Mouse (Mus musculus): Measurements from ENCODE around the gene Rest.
A peak's percentile ranks its signal among the peaks of the same experiment; 100 is the strongest.

Rest gene

DNA sequence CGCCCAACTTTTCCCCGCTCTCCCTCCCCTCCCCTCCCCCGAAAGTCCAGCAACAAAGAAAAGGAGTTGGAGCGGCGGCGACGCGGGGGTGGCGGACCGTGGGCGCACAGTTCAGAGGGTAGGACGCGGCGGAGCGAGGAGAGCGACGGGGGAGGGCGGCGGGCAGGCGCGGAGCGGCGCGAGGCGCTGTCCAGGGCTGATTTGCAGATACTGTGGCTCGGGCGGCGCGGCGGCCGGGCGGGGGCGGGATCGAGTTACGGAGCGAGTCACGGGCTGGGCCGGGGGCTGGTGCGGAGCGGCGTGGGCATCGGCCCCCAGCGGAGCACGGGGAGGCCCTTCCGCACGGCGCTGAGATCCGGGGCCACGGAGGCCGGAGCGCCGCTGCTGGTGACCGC is 377 bp downstream of the Rest start:
- peak; percentile 64 for DNase-seq (ENCODE audit: low spot score)

DNA sequence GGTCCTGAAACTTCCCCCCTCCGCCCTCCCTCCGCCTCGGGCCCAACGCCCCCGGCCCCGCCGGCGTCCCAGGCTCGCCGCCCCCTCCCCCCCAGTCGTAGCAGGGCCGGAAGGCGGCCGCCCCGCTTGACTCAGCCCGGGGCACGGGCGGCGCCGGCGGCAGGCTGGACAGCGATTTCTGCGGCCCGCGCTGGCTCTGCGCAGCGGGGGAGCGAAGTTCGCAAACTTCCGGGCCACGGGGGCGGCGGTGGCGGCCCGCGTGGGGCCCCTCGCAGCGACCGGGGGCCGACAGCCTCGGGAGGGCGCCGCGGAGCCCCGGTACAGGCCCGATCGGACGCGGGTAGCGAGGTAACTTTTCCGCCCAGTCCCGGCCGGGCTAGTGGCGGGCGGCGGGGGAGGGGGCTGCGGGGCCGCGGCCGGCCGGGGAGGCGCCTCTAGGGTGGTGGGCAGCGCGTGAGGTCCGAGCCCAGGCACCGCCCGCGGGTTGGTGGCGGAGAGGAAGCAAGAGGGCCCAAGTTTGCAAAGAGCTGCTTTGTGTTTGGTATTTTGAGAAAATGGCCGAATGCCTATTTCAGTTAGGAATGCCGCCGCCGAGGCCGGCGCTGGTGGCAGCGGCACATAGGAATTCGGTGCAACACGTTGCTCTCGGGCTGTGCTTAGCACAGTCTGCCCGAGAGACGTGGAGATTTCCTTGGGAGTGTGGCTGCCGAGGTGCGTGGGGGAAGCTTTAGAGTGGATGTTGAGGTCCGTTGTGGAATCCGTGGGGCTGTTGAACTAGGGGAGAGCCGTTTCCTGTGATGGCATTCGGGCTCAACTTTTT is 985 bp downstream of the Rest start:
- peak; percentile 44 for DNase-seq (ENCODE audit: low spot score)

DNA sequence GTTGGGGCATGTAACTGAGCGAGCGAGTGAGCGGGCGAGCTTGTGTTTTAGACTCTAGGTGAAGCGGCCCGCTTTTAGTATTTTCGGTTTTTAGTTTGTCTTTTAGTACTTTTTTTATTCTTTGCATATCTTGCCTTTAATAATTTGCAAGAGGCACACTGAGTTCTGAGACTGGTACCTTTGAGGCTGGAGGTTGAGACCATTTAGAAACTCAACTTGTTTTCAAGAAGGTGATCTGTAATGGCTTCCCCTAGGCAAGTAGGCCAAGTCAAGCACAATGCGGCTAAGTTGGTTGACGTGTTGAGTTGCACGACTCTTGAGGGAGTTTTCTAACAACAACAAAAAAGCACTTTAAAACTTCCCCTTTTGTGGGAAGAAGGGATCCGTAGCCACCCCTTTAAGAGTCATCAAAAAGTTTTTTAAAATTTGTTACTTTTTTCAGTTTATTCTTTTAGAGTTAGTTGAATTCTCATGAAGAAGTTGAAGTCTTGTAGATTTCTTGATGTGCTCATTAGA is 1.7 kb downstream of the Rest start:
- DNase-seq (ENCODE audit: low spot score) = no peak

DNA sequence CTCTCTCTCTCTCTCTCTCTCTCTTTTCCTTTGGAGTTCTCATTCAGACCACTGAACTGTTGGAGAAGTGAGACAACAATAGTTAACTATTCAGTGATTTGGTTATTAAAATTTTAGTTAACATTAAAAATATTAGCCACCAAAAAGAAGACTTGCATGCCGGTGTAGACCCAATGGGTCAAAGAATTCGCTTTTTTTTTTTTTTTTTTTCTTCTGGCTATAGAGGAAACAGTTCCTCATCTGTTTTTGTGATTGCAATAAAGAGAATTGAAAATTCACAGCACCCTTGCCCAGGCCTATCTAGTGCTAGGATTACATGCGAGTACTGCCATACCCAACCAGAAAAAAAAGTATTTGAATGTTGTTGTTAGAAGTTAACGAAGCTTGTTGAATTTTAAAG is 2.1 kb downstream of the Rest start:
- DNase-seq (ENCODE audit: low spot score) = no peak

DNA sequence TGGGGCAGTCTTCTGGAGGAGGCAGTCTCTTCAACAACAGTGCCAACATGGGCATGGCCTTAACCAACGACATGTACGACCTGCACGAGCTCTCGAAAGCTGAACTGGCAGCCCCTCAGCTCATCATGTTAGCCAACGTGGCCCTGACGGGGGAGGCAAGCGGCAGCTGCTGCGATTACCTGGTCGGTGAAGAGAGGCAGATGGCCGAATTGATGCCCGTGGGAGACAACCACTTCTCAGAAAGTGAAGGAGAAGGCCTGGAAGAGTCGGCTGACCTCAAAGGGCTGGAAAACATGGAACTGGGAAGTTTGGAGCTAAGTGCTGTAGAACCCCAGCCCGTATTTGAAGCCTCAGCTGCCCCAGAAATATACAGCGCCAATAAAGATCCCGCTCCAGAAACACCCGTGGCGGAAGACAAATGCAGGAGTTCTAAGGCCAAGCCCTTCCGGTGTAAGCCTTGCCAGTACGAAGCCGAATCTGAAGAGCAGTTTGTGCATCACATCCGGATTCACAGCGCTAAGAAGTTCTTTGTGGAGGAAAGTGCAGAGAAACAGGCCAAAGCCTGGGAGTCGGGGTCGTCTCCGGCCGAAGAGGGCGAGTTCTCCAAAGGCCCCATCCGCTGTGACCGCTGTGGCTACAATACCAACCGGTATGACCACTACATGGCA is 2.8 kb downstream of the Rest start:
- no peak for DNase-seq (ENCODE audit: low spot score)

DNA sequence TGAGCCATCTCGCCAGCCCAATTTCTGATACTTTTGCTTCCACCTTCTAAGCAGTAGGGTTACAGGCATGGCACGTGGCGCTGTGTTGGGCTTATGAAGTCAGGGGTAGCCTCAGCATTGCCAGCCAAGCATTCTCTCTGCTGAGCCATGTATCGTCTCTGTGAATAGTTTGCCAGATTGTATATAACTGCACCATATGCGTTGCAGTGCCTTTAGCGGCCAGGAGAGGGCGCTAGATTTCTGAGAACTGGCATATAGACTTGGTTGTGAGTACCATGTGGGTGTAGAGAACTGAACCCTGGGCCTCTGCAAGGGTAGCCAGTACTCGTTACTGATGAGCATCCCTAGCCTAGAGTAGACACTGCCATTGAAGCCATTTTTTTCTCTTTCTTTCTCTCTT is 4.1 kb downstream of the Rest start:
- no peak for DNase-seq (ENCODE audit: low spot score)

DNA sequence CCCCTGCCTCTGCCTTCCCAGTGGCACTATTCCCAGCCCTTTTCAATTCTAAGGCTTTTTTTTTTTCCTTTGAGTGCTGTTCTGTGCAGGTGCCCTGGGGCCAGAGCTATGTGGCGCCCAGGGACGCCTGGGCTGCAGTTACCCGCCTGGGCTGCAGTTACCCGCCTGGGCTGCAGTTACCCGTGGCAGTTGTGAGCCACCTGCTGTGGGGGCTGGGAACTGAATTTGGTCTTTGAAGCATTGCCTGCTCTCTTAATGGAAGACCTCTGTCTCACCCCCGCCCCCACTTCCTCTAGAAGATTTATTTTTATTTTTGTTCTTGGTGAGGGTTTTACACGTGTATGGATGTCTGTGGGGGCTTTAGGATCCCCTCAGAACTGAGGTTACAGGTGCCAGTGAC is 7.9 kb downstream of the Rest start:
- DNase-seq (ENCODE audit: low spot score) = no peak

DNA sequence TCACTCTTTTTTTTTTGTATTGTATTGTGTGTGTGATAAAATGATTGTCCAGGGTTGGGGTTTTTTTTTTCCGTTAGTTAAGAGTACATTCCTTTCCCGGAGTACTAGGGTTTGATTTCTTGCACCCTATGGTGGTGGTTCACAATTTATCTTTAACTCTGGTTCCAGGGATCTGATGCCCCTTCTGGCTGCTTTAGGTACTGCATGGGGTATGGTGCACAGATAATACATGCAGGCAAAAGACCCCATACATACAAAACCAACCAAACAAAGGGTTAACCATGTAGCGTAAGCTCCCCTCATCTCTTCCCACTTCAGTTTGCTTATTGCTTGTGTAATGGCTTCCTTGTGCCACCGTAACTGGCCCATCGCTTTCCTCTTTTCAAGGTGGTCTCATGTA is 10.7 kb downstream of the Rest start:
- peak; percentile 14 for DNase-seq (ENCODE audit: low spot score)

DNA sequence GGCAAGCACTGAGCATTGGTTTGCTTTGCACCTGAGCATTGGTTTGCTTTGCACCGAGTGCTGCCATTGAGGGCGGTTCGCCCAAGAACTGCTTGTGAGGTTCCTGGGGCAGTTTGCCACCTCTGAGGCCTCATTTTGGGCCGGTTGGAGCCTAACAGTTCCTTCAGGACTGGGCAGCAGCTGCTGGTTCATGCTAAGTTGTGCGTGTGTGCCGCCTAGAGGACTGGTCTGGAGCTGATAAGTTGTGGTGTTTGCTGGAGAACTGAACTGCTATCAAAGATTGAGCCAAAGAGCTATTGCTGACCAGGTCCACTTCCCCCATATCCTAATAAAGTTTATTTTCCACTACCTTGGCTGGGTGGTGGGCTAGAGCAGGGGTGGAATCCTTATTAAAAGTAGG is 11.9 kb downstream of the Rest start:
- no peak for DNase-seq (ENCODE audit: low spot score)

DNA sequence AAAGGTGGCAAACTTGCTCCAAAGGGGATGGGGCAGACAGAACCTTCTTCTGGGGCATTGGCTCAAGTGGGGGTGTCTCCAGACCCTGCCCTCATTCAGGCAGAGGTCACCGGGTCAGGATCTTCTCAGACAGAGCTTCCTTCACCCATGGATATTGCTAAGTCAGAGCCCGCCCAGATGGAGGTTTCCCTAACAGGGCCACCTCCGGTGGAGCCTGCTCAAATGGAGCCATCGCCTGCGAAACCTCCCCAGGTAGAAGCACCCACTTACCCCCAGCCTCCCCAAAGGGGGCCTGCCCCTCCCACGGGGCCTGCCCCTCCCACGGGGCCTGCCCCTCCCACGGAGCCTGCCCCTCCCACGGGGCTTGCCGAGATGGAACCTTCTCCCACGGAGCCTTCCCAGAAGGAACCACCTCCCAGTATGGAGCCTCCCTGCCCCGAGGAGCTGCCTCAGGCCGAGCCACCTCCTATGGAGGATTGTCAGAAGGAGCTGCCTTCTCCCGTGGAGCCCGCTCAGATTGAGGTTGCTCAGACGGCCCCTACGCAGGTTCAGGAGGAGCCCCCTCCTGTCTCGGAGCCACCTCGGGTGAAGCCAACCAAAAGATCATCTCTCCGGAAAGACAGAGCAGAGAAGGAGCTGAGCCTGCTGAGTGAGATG is 16.4 kb downstream of the Rest start:
- no peak for DNase-seq (ENCODE audit: low spot score)

DNA sequence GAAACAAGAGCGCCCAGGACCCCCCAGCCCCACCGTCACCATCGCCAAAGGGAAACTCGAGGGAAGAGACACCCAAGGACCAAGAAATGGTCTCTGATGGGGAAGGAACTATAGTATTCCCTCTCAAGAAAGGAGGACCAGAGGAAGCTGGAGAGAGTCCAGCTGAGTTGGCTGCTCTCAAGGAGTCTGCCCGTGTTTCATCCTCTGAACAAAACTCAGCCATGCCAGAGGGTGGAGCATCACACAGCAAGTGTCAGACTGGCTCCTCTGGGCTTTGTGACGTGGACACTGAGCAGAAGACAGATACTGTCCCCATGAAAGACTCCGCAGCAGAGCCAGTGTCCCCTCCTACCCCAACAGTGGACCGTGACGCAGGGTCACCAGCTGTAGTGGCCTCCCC is 17.0 kb downstream of the Rest start:
- DNase-seq (ENCODE audit: low spot score) = no peak

DNA sequence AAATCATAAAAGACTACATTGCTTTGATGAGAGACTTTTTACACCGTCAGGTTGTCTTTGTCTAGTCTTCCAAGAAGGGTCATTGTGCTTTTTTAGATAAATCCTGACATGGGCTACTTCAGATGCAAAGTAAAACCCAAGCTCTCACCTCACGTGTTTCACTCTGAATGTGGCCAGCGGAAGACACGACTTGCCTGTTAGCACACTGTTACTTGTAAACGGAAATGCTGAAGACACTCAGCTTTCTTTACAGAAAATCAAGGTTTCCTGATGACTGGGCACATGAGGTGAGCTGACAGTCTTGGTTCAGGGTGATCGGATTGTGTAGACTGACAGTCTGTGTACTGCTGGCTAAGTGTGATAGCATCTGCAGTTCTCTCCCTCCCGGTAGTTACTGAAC is 20.4 kb downstream of the Rest start:
- DNase-seq (ENCODE audit: low spot score) = no peak

DNA sequence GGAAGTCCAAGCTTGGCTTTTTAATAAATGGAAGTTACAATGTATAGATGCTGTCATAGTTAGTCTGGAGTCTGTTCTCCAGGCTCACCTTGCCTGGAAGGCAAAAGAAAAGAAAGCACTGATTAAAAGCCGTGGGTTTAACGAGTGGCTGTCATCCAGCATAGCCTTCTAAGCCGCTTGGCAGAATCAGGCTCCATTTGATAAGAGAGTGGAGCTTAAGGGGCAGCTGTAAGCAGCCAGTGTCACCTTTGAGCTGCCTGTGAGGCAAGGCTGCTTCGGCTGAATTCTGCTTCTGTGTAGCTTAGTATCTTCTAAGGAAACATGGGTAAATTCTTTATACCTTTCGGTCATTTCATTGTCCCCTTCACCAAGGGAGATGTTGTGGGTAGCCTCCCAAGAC is 21.6 kb downstream of the Rest start:
- no peak for DNase-seq (ENCODE audit: low spot score)

DNA sequence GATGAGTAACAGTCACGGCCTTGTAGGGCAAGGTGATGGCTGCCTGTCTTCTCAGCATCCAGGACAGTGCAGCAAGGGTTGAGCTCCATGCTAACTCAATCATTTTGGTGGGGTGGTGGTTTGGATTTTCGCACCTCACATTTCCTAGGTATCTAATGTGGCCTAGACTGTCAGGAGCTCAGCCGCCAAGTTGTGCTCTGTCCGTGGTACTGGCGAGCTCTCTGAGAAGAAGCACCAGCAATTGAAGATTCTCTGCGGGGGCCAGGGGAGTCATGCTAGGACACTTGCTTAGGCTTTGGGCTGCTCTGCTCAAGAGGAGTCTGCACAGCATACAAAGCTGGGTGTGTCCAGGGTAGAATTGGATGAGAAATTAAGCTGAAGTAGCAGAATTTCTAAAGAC is 22.6 kb downstream of the Rest start:
- no peak for DNase-seq (ENCODE audit: low spot score)

DNA sequence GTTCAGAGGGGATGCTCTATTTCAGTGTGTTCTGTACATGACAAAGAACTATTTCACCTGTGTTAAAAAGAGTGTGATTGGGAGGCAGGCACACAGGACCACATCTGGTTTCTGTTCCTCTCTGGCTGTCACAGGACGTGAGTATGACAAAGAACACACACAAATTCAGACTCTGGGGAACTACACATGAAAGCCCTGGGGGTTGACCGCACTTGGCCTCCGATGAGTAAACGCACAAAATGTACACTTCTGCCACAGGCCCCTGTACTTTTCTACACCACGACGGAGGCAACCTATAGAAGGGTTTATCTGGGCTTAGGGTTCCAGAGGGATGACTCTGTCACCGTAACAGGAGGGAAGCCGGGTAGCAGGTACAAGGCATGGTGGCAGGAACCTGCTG is 24.4 kb downstream of the Rest start:
- no peak for DNase-seq (ENCODE audit: low spot score)

DNA sequence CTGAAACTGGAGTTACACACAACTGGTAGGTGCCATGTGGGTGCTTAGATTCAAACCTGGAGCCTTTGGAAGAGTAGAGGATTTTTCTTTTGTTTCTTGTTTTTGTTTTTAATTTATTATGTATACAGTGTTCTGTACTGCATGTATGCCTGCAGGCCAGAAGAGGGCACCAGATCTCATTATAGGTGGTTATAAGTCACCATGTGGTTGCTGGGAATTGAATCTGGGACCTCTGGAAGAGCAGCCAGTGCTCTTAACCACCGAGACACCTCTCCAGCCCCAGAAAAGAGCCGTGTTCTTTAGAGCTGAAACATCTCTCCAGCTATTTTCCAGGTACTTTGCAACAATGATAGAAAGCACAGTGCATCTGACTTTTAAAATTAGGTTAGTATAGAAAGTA is 25.3 kb downstream of the Rest start:
- no peak for DNase-seq (ENCODE audit: low spot score)

DNA sequence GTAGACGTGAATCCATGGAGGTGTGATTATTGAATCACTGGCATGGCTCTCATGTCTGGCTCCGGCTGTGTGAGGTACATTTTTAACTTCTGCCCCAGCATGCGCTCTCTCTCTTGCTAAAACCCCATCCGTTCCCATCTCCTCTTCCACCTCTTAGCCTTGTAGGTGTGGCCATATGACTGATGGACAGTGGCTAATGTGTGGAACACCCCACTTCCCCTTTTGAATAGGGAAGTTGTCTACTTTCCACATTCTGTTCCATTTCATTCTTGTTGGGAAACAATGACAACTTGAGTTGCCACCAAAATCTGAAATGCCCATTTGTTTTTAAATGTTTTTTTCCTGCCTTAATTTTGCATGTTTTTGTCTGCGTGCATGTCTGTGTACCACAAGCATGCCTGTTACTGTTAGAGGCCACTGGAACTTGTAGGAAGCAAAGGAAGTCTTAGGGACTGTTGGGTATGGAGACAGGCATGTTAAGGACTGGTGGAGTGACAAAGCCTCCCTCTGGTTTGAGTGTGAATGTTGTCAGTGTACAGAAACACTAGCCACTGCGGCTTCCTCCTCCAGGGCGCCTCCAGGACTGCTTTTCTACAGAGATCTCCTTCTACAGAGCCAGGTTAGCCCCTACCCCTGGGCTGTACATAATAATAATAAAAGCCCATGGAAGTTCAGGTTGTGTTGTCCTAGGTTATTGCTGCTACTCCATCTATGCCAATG is 27.7 kb downstream of the Rest start:
- no peak for DNase-seq (ENCODE audit: low spot score)

DNA sequence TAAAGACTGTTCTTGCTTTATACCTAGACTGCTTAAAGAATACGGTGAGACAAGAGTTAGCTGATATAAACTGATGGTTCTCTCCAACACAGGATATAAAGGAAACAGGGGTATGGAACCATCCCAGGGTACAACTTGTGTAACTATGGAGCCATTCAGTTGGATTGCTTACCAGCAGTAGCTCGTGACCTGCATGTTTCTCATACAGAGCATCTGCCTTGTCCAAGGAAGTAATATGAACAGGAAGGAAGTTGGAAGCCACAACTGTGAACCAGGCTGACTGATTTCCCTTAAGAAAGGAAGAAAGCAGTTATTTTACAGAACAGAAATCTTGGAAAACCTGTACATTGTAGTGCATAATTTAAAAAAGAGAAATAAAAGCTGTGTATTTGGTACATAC is 34.2 kb downstream of the Rest start:
- no peak for DNase-seq (ENCODE audit: low spot score)

DNA sequence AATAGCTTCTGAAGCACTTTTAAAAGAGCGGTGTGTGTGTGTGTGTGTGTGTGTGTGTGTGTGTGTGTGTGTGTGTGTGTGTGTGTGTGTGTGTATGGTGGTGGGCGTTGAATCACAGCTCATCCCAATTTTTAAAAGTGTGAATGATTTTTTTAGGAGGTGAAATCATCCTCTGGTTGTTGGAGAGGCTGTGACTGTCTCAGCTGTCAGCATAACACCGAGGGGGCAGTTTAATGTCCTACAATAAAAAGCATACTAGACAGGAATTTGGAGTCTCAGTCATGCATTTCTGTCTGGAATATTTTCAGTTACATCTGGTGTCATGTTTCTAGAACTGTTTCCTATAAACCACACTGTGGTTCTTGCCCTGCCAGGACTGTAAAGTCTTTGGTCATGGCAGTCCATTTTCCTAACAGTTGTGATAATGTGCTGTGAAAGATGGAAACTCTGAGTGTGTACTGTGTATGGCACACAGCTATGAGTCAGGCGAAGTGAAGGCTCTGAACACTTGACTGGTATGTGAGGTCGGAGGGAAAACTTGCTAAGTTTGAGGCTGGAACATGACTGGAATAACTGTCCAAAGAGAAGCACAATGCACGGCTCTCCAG is 36.1 kb downstream of the Rest start:
- no peak for DNase-seq (ENCODE audit: low spot score)

DNA sequence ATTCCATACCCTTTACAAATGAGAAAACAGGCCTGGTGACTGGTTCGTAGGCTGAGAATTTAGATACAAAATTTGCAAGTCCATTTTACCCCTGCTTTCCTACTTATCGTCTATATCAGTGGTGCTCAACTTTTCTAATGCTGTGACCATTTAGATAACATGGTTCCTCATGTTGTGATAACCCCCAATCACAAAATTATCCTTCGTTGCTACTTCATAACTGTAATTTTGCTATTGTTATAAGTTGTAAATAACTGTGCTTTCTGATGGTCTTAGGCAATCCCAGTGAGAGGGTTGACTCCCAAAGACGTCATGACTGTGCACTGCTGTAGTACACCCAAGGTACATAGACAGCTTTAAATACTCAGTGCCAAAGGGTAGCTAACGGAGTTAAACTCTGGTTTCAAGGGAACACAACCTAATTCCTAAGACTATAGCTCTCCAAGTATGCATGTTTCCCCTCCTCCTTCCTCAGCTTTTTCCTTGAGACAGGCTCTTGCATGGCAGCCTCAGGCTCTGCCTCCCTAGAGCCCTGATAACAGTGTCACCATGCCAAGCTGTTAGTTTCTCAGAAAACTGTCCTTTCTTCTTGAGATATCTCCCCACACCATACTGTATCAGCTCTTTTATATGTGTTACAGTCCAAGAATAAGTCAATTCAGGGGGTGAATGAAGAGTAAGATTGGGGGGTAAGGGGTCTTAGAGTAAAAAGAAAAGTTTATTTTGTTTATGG is 42.7 kb downstream of the Rest start:
- no peak for DNase-seq (ENCODE audit: low spot score)

Measured in ovary, postnatal 14 days (tissue).